Mouse (Mus musculus) E14TG2a.4 (cell line): ENCODE results near the gene Prkcb.

Source experiments
- CTCF ChIP-seq: conservative IDR thresholded peaks from 2 replicates; pipeline ENCODE4 v1.5.1; 2014; ENCODE audit warnings: low read length
- NANOG ChIP-seq: IDR thresholded peaks from 2 replicates; pipeline ENCODE4 v1.6.1; 2014; ENCODE audit warnings: borderline replicate concordance, low read length, mixed read lengths
- POU5F1 ChIP-seq: IDR thresholded peaks from 2 replicates; pipeline ENCODE4 v1.6.1; 2014; ENCODE audit warnings: low read length, borderline replicate concordance

GRCm38 (mm10) chr7:122477118-122477517 lies 188.6 kb downstream of the Prkcb start:
- TF ChIP-seq CTCF = no peak
- TF ChIP-seq POU5F1 = no peak
- no peak for TF ChIP-seq NANOG
